Mouse (Mus musculus): ENCODE data around the gene Arrb1. TPM values are rescaled to one million over a fixed set of nuclear protein-coding genes. Genes with fewer than 3 reads are reported as not detected.
"Not testable (repeated sequence)": the region's sequence is repeated elsewhere in the genome, so short reads cannot be mapped to it uniquely, and the experiment has no call there.

Gene Arrb1
- total RNA-seq (2021) = 100 to 1,000 TPM; 147 to 150 TPM

GRCm38 (mm10) chr7:99534901-99535735 is at the start of gene Arrb1:
Gene Arrb1, plus strand, starts transcription at chr7:99535466.
- intact Hi-C loops (cut with DNase I) = no loop called here
- peak; percentile 82 for DNase-seq

GRCm38 (mm10) chr7:99489708-99490107 is 45.6 kb upstream of the Arrb1 start:
- intact Hi-C loops (cut with DNase I) = no loop called here
- DNase-seq = no peak

- intact Hi-C loops (cut with DNase I) = no loop called here
- DNase-seq = peak; percentile 62
Observed at GRCm38 (mm10) chr7:99499128-99499527, 36.1 kb upstream of the Arrb1 start.

- intact Hi-C loops (cut with DNase I) = loop anchor here (2.0 to 5.0 kb wide), 2 partner anchors 91 to 297 kb away; no protein-coding TSS in a partner anchor
- peak; percentile 84 for DNase-seq
Observed at GRCm38 (mm10) chr7:99500201-99500600, 35.1 kb upstream of the Arrb1 start.

GRCm38 (mm10) chr7:99500655-99501054 is 34.6 kb upstream of the Arrb1 start:
- intact Hi-C loops (cut with DNase I) = loop anchor here (2.0 to 5.0 kb wide), 2 partner anchors 90 to 297 kb away; no protein-coding TSS in a partner anchor

GRCm38 (mm10) chr7:99501148-99501547 is 34.1 kb upstream of the Arrb1 start:
- intact Hi-C loops (cut with DNase I) = loop anchor here (2.0 to 5.0 kb wide), 2 partner anchors 90 to 296 kb away; no protein-coding TSS in a partner anchor
- no peak for DNase-seq

More at GRCm38 (mm10) chr7:99500655-99501054, 34.6 kb upstream of the Arrb1 start:
- no peak for DNase-seq

- intact Hi-C loops (cut with DNase I) = loop anchor here (5.0 kb wide), 1 partner anchor 293 kb away; no protein-coding TSS in a partner anchor
- no peak for DNase-seq
Observed at GRCm38 (mm10) chr7:99504556-99504955, 30.7 kb upstream of the Arrb1 start.

GRCm38 (mm10) chr7:99508187-99508586 is 27.1 kb upstream of the Arrb1 start:
- intact Hi-C loops (cut with DNase I) = not testable (repeated sequence)

GRCm38 (mm10) chr7:99510087-99510501 is 25.2 kb upstream of the Arrb1 start:
- peak; percentile 66 for DNase-seq
- intact Hi-C loops (cut with DNase I) = no loop called here

More at GRCm38 (mm10) chr7:99508187-99508586, 27.1 kb upstream of the Arrb1 start:
- DNase-seq = not testable (repeated sequence)

GRCm38 (mm10) chr7:99516092-99516813 is 19.0 kb upstream of the Arrb1 start:
- no peak for DNase-seq
- intact Hi-C loops (cut with DNase I) = no loop called here

GRCm38 (mm10) chr7:99516814-99517157 is 18.5 kb upstream of the Arrb1 start:
- intact Hi-C loops (cut with DNase I) = no loop called here
- DNase-seq = no peak

- intact Hi-C loops (cut with DNase I) = no loop called here
- no peak for DNase-seq
Observed at GRCm38 (mm10) chr7:99518954-99519644, 16.2 kb upstream of the Arrb1 start.

- DNase-seq = no peak
- intact Hi-C loops (cut with DNase I) = no loop called here
Observed at GRCm38 (mm10) chr7:99523121-99523520, 12.1 kb upstream of the Arrb1 start.

GRCm38 (mm10) chr7:99523837-99524236 is 11.4 kb upstream of the Arrb1 start:
- DNase-seq = no peak
- intact Hi-C loops (cut with DNase I) = no loop called here

GRCm38 (mm10) chr7:99528547-99528946 is 6.7 kb upstream of the Arrb1 start:
- intact Hi-C loops (cut with DNase I) = no loop called here
- DNase-seq = no peak

GRCm38 (mm10) chr7:99529410-99529809 is 5.9 kb upstream of the Arrb1 start:
- no peak for DNase-seq
- intact Hi-C loops (cut with DNase I) = no loop called here

GRCm38 (mm10) chr7:99531408-99531970 is 3.8 kb upstream of the Arrb1 start:
- no peak for DNase-seq
- intact Hi-C loops (cut with DNase I) = no loop called here

- DNase-seq = no peak
- intact Hi-C loops (cut with DNase I) = no loop called here
Observed at GRCm38 (mm10) chr7:99532526-99532925, 2.7 kb upstream of the Arrb1 start.

- intact Hi-C loops (cut with DNase I) = no loop called here
- DNase-seq = no peak
Observed at GRCm38 (mm10) chr7:99533600-99533999, 1.7 kb upstream of the Arrb1 start.

GRCm38 (mm10) chr7:99534501-99534900 is 765 bp upstream of the Arrb1 start:
- intact Hi-C loops (cut with DNase I) = no loop called here
- DNase-seq = no peak

All from left cerebral cortex, postnatal 4 days (tissue).